Comparison of ENCODE assay signal across 25 mouse cellular contexts in genomic region chr14:76531027-76531660, GRCm38 (mm10). TPM values are rescaled to one million over a fixed set of nuclear protein-coding genes. Genes with fewer than 3 reads are reported as not detected.
DNase-seq lines count a peak whose midpoint lies in the region; ATAC-seq lines count a peak whose summit lies in the region.
"Had no signal": no experiment of that assay in that cellular context is flagged by ENCODE, and none has a peak within 500 bp of the region (broad histone marks: within the 10 kb centered on the region; RNA-seq: fewer than 3 reads in every experiment).

No protein-coding gene starts in this region.

- no peaks in the 10 kb centered on the region for H3K36me3 ChIP-seq in heart, embryonic 10.5 days
- no peaks in the 10 kb centered on the region for H3K36me3 ChIP-seq in heart, embryonic 12.5 days
- H3K36me3 ChIP-seq in limb, embryonic 10.5 days = no peaks in the 10 kb centered on the region
- H3K36me3 ChIP-seq in liver, embryonic 15.5 days (replicated peaks) = no peaks in the 10 kb centered on the region
- H3K36me3 ChIP-seq: hindbrain, embryonic 12.5 days; midbrain, embryonic 10.5 days; neural tube, embryonic 13.5 days had no signal

- peak overlapping the region; percentile 63 for H3K27ac ChIP-seq in heart, embryonic 10.5 days
- no peak overlapping the region for H3K27ac ChIP-seq in heart, embryonic 12.5 days (ENCODE audit: poor library complexity, severe bottlenecking)
- H3K27ac ChIP-seq in limb, embryonic 10.5 days = peak overlapping the region; percentile 12; the same call in 1 of the 2 replicates
- H3K27ac ChIP-seq in liver, embryonic 15.5 days (replicated peaks) = peak overlapping the region; percentile 93
- H3K27ac ChIP-seq: hindbrain, embryonic 12.5 days; kidney, postnatal 0 days; left cerebral cortex, adult 2 months; midbrain, embryonic 10.5 days; neural tube, embryonic 13.5 days had no signal

- no peak overlapping the region for H3K4me2 ChIP-seq in heart, embryonic 12.5 days
- H3K4me2 ChIP-seq in liver, embryonic 15.5 days = peak overlapping the region; percentile 78
- H3K4me2 ChIP-seq: hindbrain, embryonic 12.5 days; neural tube, embryonic 13.5 days had no signal

- DNase-seq in heart, embryonic 10.5 days (ENCODE audit: low spot score) = no peak
- peak; percentile 46 for DNase-seq in MEL-GATA-1-ER (ENCODE audit: extremely low read depth, low read depth)
- DNase-seq in limb, embryonic 10.5 days (ENCODE audit: low spot score) = no peak
- no peak for DNase-seq in thymus, postnatal 0 days (ENCODE audit: low spot score)
- DNase-seq in thymus, postnatal 36 days = no peak
- DNase-seq in cerebellum, postnatal 36 days = no peak
- DNase-seq: adrenal gland, adult 8-10 months; cerebellum, adult 8-10 months; heart, postnatal 10 days; kidney, adult 11 months; left cerebral cortex, postnatal 4 days; thymus, postnatal 25 days had no signal

- H3K4me3 ChIP-seq in heart, embryonic 10.5 days = no peak overlapping the region
- no peak overlapping the region for H3K4me3 ChIP-seq in heart, embryonic 12.5 days
- no peak overlapping the region for H3K4me3 ChIP-seq in limb, embryonic 10.5 days
- peak overlapping the region; percentile 55 for H3K4me3 ChIP-seq in liver, embryonic 15.5 days (replicated peaks)
- H3K4me3 ChIP-seq: hindbrain, embryonic 12.5 days; left cerebral cortex, adult 2 months; midbrain, embryonic 10.5 days; myocyte; neural tube, embryonic 13.5 days had no signal

- H3K9me3 ChIP-seq in heart, embryonic 10.5 days = no peaks in the 10 kb centered on the region
- no peaks in the 10 kb centered on the region for H3K9me3 ChIP-seq in heart, embryonic 12.5 days (replicated peaks)
- H3K9me3 ChIP-seq in limb, embryonic 10.5 days (replicated peaks) = no peaks in the 10 kb centered on the region
- H3K9me3 ChIP-seq in liver, embryonic 15.5 days (replicated peaks) = no peaks in the 10 kb centered on the region
- H3K9me3 ChIP-seq: hindbrain, embryonic 12.5 days; midbrain, embryonic 10.5 days; neural tube, embryonic 13.5 days had no signal

- 86% methylated on average over 7 of the region's 7 CpGs for WGBS in heart, embryonic 10.5 days
- 83% methylated on average over 7 of the region's 7 CpGs for WGBS in heart, embryonic 12.5 days
- WGBS in limb, embryonic 10.5 days = 88% methylated on average over 7 of the region's 7 CpGs
- WGBS in liver, embryonic 15.5 days (ENCODE audit: insufficient replicate concordance) = 60% methylated on average over 7 of the region's 7 CpGs

- no peak overlapping the region for H3K9ac ChIP-seq in heart, embryonic 12.5 days
- peak overlapping the region; percentile 44 for H3K9ac ChIP-seq in liver, embryonic 15.5 days
- H3K9ac ChIP-seq: hindbrain, embryonic 12.5 days; neural tube, embryonic 13.5 days had no signal

- H3K4me1 ChIP-seq in heart, embryonic 10.5 days = peaks cover 70% of the 10 kb centered on the region
- peaks cover 54% of the 10 kb centered on the region for H3K4me1 ChIP-seq in heart, embryonic 12.5 days (replicated peaks)
- H3K4me1 ChIP-seq in limb, embryonic 10.5 days = peaks cover 80% of the 10 kb centered on the region
- peaks cover 86% of the 10 kb centered on the region for H3K4me1 ChIP-seq in liver, embryonic 15.5 days (replicated peaks)

- no peaks in the 10 kb centered on the region for H3K27me3 ChIP-seq in heart, embryonic 10.5 days (ENCODE audit: insufficient read depth, poor library complexity, severe bottlenecking)
- H3K27me3 ChIP-seq in heart, embryonic 12.5 days (replicated peaks) = no peaks in the 10 kb centered on the region
- H3K27me3 ChIP-seq in limb, embryonic 10.5 days (ENCODE audit: low read depth, poor library complexity, severe bottlenecking) = no peaks in the 10 kb centered on the region
- H3K27me3 ChIP-seq in liver, embryonic 15.5 days = no peaks in the 10 kb centered on the region
- H3K27me3 ChIP-seq: hindbrain, embryonic 12.5 days; neural tube, embryonic 13.5 days had no signal

- ATAC-seq in heart, embryonic 12.5 days (ENCODE audit: insufficient number of reproducible peaks, low FRiP score) = no peak
- ATAC-seq in liver, embryonic 15.5 days (ENCODE audit: insufficient read depth) = 0 out of 2 replicates have a peak, but pooled peaks have one; percentile 12
- ATAC-seq: CD4-positive, CD25-positive, alpha-beta regulatory T cell, adult 4 months; forebrain, embryonic 14.5 days; lung, postnatal 0 days; midbrain, embryonic 16.5 days had no signal

RNA-seq across cellular contexts. Expression of gene Serp2, which starts 25.5 kb away (rescaled TPM):
- 25.3 and 27.0 TPM in 2 replicates for polyA plus RNA-seq in heart, embryonic 10.5 days (2016; fragmentation: Nextera tagmentation; extraction: Ambion mirVana)
- 18.5 and 18.8 TPM in 2 replicates for polyA plus RNA-seq in heart, embryonic 12.5 days (2016; fragmentation: Nextera tagmentation; extraction: Ambion mirVana)
- polyA plus RNA-seq in limb, embryonic 10.5 days (2016; fragmentation: Nextera tagmentation; extraction: Ambion mirVana) = 17.2 and 17.3 TPM in 2 replicates
- polyA plus RNA-seq in liver, embryonic 15.5 days (2015; fragmentation: Nextera tagmentation; extraction: Ambion mirVana) = 0.83 and 1.0 TPM in 2 replicates
- polyA plus RNA-seq in thymus, postnatal 0 days (2015; fragmentation: Nextera tagmentation; extraction: Ambion mirVana) = 5.8 and 6.6 TPM in 2 replicates
- polyA plus RNA-seq: liver, adult 2 months had no signal
